Mouse (Mus musculus): ENCODE data around the gene Pdxk. TPM values are rescaled to one million over a fixed set of nuclear protein-coding genes. Genes with fewer than 3 reads are reported as not detected.

Pdxk gene
- total RNA-seq, 1 experiment, result 10.3 TPM

- peak; percentile 78 for DNase-seq (ENCODE audit: low read depth, low spot score)
- in situ Hi-C loops (cut with MboI; ENCODE audit: low sequenced_read_pairs in 2 of 2, unreplicated experiment in 2 of 2), result no loop called here
- TF ChIP-seq ZC3H11A (IDR thresholded peaks at IDR 0.05; ENCODE audit: borderline replicate concordance, low read depth, low read length) (no peak), MAFK (IDR thresholded peaks at IDR 0.05; ENCODE audit: insufficient read depth, low read depth, low read length) (no peak), CHD2 (IDR thresholded peaks at IDR 0.05; ENCODE audit: low read depth, low read length) (no peak), HCFC1 (IDR thresholded peaks at IDR 0.05; ENCODE audit: borderline replicate concordance, insufficient read depth, low read length) (no peak), ZNF384 (IDR thresholded peaks at IDR 0.05; ENCODE audit: low read depth, low read length) (no peak)
- peaks cover 4 to 34% of the 10 kb centered on the region in 2 experiments; a peak in 2 of 4 replicates for H3K4me1 ChIP-seq (ENCODE audit: control insufficient read depth in 2 of 2, insufficient read depth in 2 of 2, low read length in 2 of 2, poor library complexity in 1 of 2)
- H3K27ac ChIP-seq (ENCODE audit: insufficient read depth, low read depth, low read length, poor library complexity, severe bottlenecking), result peak within 1 kb of the TSS; percentile 47; the same call in 1 of the 2 replicates
- peak within 1 kb of the TSS; percentile 85 for H3K9ac ChIP-seq (ENCODE audit: insufficient read depth, low read depth, low read length, poor library complexity, severe bottlenecking)
- H3K9me3 ChIP-seq (ENCODE audit: control insufficient read depth, insufficient read depth, low read depth, low read length), result no peaks in the 10 kb centered on the region
- H3K4me3 ChIP-seq (ENCODE audit: insufficient read depth in 1 of 2, low read depth in 1 of 2, low read length in 2 of 2, poor library complexity in 1 of 2, severe bottlenecking in 1 of 2), result peak within 1 kb of the TSS; percentile 90 to 97
- H3K36me3 ChIP-seq (ENCODE audit: control insufficient read depth, insufficient read depth, low read length, poor library complexity, severe bottlenecking), result peaks cover 6% of the 10 kb centered on the region; the same call in 1 of the 2 replicates
Measured at GRCm38 (mm10) chr10:78425181-78426041, 39.4 kb downstream of the Pdxk start, which contains the start of gene Cstb. Gene Cstb (plus strand): TSS chr10:78425669.

GRCm38 (mm10) chr10:78422614-78423013, 42.2 kb downstream of the Pdxk start:
- Histone ChIP-seq H3K4me3 (ENCODE audit: insufficient read depth in 1 of 2, low read depth in 1 of 2, low read length in 2 of 2, poor library complexity in 1 of 2, severe bottlenecking in 1 of 2) (no peak overlapping the region), H3K9me3 (ENCODE audit: control insufficient read depth, insufficient read depth, low read depth, low read length) (no peaks in the 10 kb centered on the region), H3K36me3 (ENCODE audit: control insufficient read depth, insufficient read depth, low read length, poor library complexity, severe bottlenecking) (peaks cover 4% of the 10 kb centered on the region; the same call in 1 of the 2 replicates), H3K4me1 (ENCODE audit: control insufficient read depth in 2 of 2, insufficient read depth in 2 of 2, low read length in 2 of 2, poor library complexity in 1 of 2) (peaks cover under 1 to 24% of the 10 kb centered on the region in 2 experiments; a peak in 2 of 4 replicates), H3K9ac (ENCODE audit: insufficient read depth, low read depth, low read length, poor library complexity, severe bottlenecking) (no peak overlapping the region), H3K27ac (ENCODE audit: insufficient read depth, low read depth, low read length, poor library complexity, severe bottlenecking) (no peak overlapping the region)
- TF ChIP-seq CHD2 (IDR thresholded peaks at IDR 0.05; ENCODE audit: low read depth, low read length) (no peak), HCFC1 (IDR thresholded peaks at IDR 0.05; ENCODE audit: borderline replicate concordance, insufficient read depth, low read length) (no peak), MAFK (IDR thresholded peaks at IDR 0.05; ENCODE audit: insufficient read depth, low read depth, low read length) (no peak), ZC3H11A (IDR thresholded peaks at IDR 0.05; ENCODE audit: borderline replicate concordance, low read depth, low read length) (no peak), ZNF384 (IDR thresholded peaks at IDR 0.05; ENCODE audit: low read depth, low read length) (no peak)
- in situ Hi-C loops (cut with MboI; ENCODE audit: low sequenced_read_pairs in 2 of 2, unreplicated experiment in 2 of 2), result no loop called here
- no peak for DNase-seq (ENCODE audit: low read depth, low spot score)

- TF ChIP-seq CHD2 (IDR thresholded peaks at IDR 0.05; ENCODE audit: low read depth, low read length), result no peak
- no peak for TF ChIP-seq ZNF384 (IDR thresholded peaks at IDR 0.05; ENCODE audit: low read depth, low read length)
- TF ChIP-seq HCFC1 (IDR thresholded peaks at IDR 0.05; ENCODE audit: borderline replicate concordance, insufficient read depth, low read length), result no peak
- TF ChIP-seq ZC3H11A (IDR thresholded peaks at IDR 0.05; ENCODE audit: borderline replicate concordance, low read depth, low read length), result no peak
- TF ChIP-seq MAFK (IDR thresholded peaks at IDR 0.05; ENCODE audit: insufficient read depth, low read depth, low read length), result no peak
- DNase-seq (ENCODE audit: low read depth, low spot score), result no peak
- no peaks in the 10 kb centered on the region for H3K36me3 ChIP-seq (ENCODE audit: control insufficient read depth, insufficient read depth, low read length, poor library complexity, severe bottlenecking)
- in situ Hi-C loops (cut with MboI; ENCODE audit: low sequenced_read_pairs in 2 of 2, unreplicated experiment in 2 of 2), result no loop called here
- H3K9ac ChIP-seq (ENCODE audit: insufficient read depth, low read depth, low read length, poor library complexity, severe bottlenecking), result no peak overlapping the region
- peaks cover 3 to 21% of the 10 kb centered on the region in 2 experiments; a peak in 2 of 4 replicates for H3K4me1 ChIP-seq (ENCODE audit: control insufficient read depth in 2 of 2, insufficient read depth in 2 of 2, low read length in 2 of 2, poor library complexity in 1 of 2)
- H3K4me3 ChIP-seq (ENCODE audit: insufficient read depth in 1 of 2, low read depth in 1 of 2, low read length in 2 of 2, poor library complexity in 1 of 2, severe bottlenecking in 1 of 2), result no peak overlapping the region
- no peak overlapping the region; the same call in 1 of the 2 replicates for H3K27ac ChIP-seq (ENCODE audit: insufficient read depth, low read depth, low read length, poor library complexity, severe bottlenecking)
- H3K9me3 ChIP-seq (ENCODE audit: control insufficient read depth, insufficient read depth, low read depth, low read length), result no peaks in the 10 kb centered on the region
Measured at GRCm38 (mm10) chr10:78420929-78421328, 43.8 kb downstream of the Pdxk start.

- H3K27ac ChIP-seq (ENCODE audit: insufficient read depth, low read depth, low read length, poor library complexity, severe bottlenecking), result no peak overlapping the region
- H3K9ac ChIP-seq (ENCODE audit: insufficient read depth, low read depth, low read length, poor library complexity, severe bottlenecking), result no peak overlapping the region
- H3K9me3 ChIP-seq (ENCODE audit: control insufficient read depth, insufficient read depth, low read depth, low read length), result no peaks in the 10 kb centered on the region
- DNase-seq (ENCODE audit: low read depth, low spot score), result no peak
- no peak overlapping the region for H3K4me3 ChIP-seq (ENCODE audit: insufficient read depth in 1 of 2, low read depth in 1 of 2, low read length in 2 of 2, poor library complexity in 1 of 2, severe bottlenecking in 1 of 2)
- H3K4me1 ChIP-seq (ENCODE audit: control insufficient read depth in 2 of 2, insufficient read depth in 2 of 2, low read length in 2 of 2, poor library complexity in 1 of 2), result peaks cover 3 to 12% of the 10 kb centered on the region in 2 experiments; a peak in 2 of 4 replicates
- in situ Hi-C loops (cut with MboI; ENCODE audit: low sequenced_read_pairs in 2 of 2, unreplicated experiment in 2 of 2), result no loop called here
- H3K36me3 ChIP-seq (ENCODE audit: control insufficient read depth, insufficient read depth, low read length, poor library complexity, severe bottlenecking), result no peaks in the 10 kb centered on the region
- TF ChIP-seq CHD2 (IDR thresholded peaks at IDR 0.05; ENCODE audit: low read depth, low read length) (no peak), ZC3H11A (IDR thresholded peaks at IDR 0.05; ENCODE audit: borderline replicate concordance, low read depth, low read length) (no peak), HCFC1 (IDR thresholded peaks at IDR 0.05; ENCODE audit: borderline replicate concordance, insufficient read depth, low read length) (no peak), MAFK (IDR thresholded peaks at IDR 0.05; ENCODE audit: insufficient read depth, low read depth, low read length) (no peak), ZNF384 (IDR thresholded peaks at IDR 0.05; ENCODE audit: low read depth, low read length) (no peak)
Measured at GRCm38 (mm10) chr10:78418791-78419190, 46.0 kb downstream of the Pdxk start.
